Mouse (Mus musculus) E14TG2a.4 (cell line): ENCODE results near the gene Tmem238l.

ENCODE experiments used
- H3K27me3 ChIP-seq: 2 replicates; pipeline ENCODE4 v1.6.1; 2014; ENCODE audit warnings: low read length, control low read depth; ENCODE audit not compliant: insufficient read depth
- H3K36me3 ChIP-seq: 2 replicates; pipeline ENCODE4 v1.6.1; 2014; ENCODE audit warnings: low read length, control low read depth; ENCODE audit not compliant: insufficient read depth
- H3K4me1 ChIP-seq: replicated peaks from 2 replicates; pipeline ENCODE4 v1.6.1; 2014; ENCODE audit warnings: low read depth, low read length, control low read depth
- H3K4me3 ChIP-seq: replicated peaks from 2 replicates; pipeline ENCODE4 v1.5.1; 2014; ENCODE audit warnings: mild to moderate bottlenecking, low read length
- H3K9me3 ChIP-seq: 2 replicates; pipeline ENCODE4 v1.6.1; 2014; ENCODE audit warnings: low read length, control low read depth
- CTCF ChIP-seq: conservative IDR thresholded peaks from 2 replicates; pipeline ENCODE4 v1.5.1; 2014; ENCODE audit warnings: low read length
- NANOG ChIP-seq: IDR thresholded peaks from 2 replicates; pipeline ENCODE4 v1.6.1; 2014; ENCODE audit warnings: borderline replicate concordance, low read length, mixed read lengths
- POU5F1 ChIP-seq: IDR thresholded peaks from 2 replicates; pipeline ENCODE4 v1.6.1; 2014; ENCODE audit warnings: low read length, borderline replicate concordance

Tmem238l gene

DNA sequence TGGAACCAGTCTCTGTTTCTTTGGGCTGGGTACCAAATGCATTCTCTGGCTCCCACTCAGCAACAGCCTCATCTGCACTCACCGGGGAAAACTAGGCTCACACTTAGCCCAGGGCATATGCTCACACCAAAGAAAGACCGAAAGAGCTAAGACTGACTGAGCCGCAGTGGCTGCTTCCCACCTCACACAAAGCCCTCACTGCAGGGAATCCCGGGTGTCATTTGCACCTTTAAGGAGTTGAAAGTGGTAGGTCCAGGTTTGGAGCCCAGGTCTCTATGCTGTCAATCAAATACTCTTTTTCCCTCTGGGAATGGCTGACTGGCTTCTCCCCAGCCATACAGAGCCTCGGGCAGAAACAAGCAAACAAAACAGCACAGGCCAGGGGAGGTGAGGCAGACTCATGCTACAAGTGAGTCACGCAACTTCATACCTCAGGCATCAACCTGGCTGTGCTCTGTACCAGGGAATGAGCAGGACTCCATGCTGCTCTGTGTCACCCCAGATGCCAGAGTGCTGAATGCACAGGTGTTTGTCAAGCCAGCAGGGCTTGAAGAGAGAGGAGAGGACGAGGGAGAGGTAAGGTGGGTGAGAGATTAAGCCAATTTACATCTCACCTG lies 10.2 kb downstream of the Tmem238l start:
- no peak overlapping the region for H3K4me3 ChIP-seq

GRCm38 (mm10) chr11:66968575-66968974 lies 12.1 kb downstream of the Tmem238l start:
- no peak for TF ChIP-seq POU5F1
- TF ChIP-seq CTCF, result no peak
- TF ChIP-seq NANOG, result no peak
- Histone ChIP-seq H3K36me3 (no peaks in the 10 kb centered on the region), H3K4me1 (peaks cover 35% of the 10 kb centered on the region), H3K9me3 (peaks cover 29% of the 10 kb centered on the region), H3K4me3 (no peak overlapping the region), H3K27me3 (peaks cover 28% of the 10 kb centered on the region)

More for the DNA sequence above, 10.2 kb downstream of the Tmem238l start:
- Histone ChIP-seq H3K27me3 (peaks cover 38% of the 10 kb centered on the region), H3K9me3 (peaks cover 32% of the 10 kb centered on the region), H3K4me1 (peaks cover 35% of the 10 kb centered on the region), H3K36me3 (no peaks in the 10 kb centered on the region)
- TF ChIP-seq POU5F1, result no peak
- TF ChIP-seq NANOG, result peak; percentile 23; the same call in 1 of the 2 replicates

DNA sequence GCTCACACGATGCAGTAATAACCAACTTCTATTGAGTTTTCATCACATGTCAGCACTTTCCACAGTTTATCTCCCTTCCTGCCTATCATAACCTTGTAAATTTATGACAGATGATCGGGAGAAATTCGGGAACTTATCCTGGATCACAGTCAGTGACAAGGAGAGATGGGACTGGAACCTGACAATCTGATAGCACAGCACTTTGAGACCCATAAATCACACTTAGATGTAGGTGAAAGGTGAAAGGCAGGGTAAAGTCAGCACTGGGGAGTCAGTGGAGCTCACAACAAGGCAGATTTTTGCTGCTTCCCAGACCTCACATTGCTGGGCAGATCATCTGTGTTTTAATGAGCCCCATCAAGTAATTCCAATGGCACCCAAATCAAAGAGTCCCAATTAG lies 17.1 kb downstream of the Tmem238l start:
- Histone ChIP-seq H3K27me3 (peaks cover 15% of the 10 kb centered on the region; the same call in 1 of the 2 replicates), H3K9me3 (no peaks in the 10 kb centered on the region), H3K4me3 (no peak overlapping the region), H3K36me3 (no peaks in the 10 kb centered on the region), H3K4me1 (peaks cover 8% of the 10 kb centered on the region)
- TF ChIP-seq CTCF (no peak), POU5F1 (no peak), NANOG (no peak)

DNA sequence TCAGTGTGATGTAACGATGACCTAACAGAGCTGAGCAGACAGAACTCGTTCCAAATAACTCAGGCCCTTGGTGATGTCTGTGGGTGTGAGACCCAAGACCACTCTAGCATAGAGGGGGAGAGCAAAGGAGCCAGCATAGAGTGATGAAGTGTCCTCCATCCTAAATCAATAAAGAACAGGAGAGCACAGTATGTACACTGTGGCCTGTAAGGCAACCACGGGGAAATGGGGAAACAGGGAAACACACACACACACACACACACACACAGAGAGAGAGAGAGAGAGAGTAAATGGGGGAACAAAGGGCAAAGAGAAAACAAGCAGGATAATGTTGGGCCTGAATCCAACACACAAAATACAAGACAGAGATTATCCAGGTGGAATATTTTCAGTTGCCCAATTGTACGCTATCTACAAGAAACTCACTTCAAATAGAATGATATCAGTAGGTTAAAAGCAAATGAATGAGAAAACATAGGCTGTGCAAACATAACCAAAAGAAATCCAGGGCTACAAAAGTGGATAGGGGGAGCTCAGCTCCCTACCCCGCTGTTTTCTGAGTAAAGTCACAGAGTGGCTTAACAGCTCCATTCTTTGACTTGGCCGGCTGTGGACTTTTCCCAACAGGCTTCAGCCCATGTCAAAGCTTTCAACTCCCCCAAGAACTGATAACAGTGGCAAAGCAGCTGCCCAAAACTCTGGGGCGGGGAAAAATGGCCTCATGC lies 19.3 kb downstream of the Tmem238l start:
- Histone ChIP-seq H3K4me3 (no peak overlapping the region), H3K9me3 (no peaks in the 10 kb centered on the region), H3K36me3 (no peaks in the 10 kb centered on the region), H3K27me3 (peaks cover 6% of the 10 kb centered on the region; the same call in 1 of the 2 replicates), H3K4me1 (peaks cover 1% of the 10 kb centered on the region; the same call in 1 of the 2 replicates)
- TF ChIP-seq NANOG (no peak), CTCF (no peak), POU5F1 (no peak)

DNA sequence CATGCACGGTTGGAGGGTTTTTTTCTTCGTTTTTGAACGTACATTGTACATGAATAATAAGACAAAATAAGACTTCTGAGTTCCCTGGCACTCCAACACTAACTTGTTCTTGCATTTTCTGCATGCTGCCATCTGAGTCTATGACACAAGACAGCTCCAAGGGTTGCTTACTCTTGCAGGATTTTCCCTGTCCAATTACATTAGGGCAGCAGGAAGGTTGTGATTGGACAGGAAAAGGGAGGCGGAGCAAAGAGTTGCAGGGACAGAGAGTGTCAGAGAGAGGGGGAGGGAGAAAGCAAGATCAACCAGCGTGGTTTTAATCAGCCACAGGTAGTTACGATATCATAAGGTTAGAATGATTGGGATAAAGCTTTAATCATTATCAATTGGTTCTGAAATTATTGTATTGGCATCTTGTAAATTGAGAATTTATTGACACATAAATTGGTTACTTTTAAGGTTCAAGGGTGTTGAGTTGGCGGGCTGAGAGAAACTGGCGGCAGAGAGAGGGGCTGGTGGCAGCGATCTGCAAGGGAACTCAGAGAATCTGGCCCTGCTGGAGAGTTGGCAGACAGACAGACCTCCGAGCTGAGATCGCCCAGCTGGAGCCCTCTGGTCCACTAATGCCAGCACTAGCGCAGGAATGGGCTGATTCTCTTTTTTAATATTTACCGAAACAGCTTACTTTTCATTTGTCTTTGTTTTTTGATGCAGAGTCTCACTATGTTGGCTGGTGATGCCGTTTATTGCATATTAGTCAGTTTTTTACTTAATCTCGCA lies 25.1 kb downstream of the Tmem238l start:
- Histone ChIP-seq H3K4me3 (peak overlapping the region; percentile 53; the same call in 1 of the 2 replicates), H3K4me1 (peaks cover 50% of the 10 kb centered on the region), H3K36me3 (no peaks in the 10 kb centered on the region), H3K9me3 (no peaks in the 10 kb centered on the region), H3K27me3 (no peaks in the 10 kb centered on the region)
- TF ChIP-seq POU5F1 (no peak), CTCF (no peak), NANOG (no peak)

DNA sequence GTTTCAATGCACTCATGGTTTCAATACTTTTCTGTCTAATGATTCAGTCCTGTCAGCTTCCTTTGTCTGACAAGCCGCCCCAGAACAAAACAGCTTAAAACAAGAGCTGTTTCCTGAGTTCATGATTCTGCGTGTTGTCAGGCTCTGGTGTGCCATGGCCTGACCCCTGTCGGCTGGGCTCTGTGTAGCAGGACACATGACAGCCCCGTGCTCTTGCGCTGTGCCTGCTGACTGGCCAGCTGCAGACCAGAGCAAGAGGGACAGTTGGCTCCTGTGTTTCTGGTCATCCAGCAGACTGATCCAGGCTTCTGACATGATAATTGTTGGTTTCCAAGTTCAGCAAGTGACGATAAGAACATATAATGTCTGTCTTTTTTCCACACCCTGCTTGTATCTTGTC lies 26.4 kb downstream of the Tmem238l start:
- Histone ChIP-seq H3K4me1 (peaks cover 50% of the 10 kb centered on the region), H3K9me3 (no peaks in the 10 kb centered on the region), H3K36me3 (no peaks in the 10 kb centered on the region), H3K4me3 (no peak overlapping the region), H3K27me3 (no peaks in the 10 kb centered on the region)
- no peak for TF ChIP-seq POU5F1
- TF ChIP-seq CTCF, result 0 out of 2 replicates have a peak, but pooled peaks have one; percentile 16

GRCm38 (mm10) chr11:66983422-66984164 lies 27.2 kb downstream of the Tmem238l start:
- no peak for TF ChIP-seq POU5F1
- TF ChIP-seq CTCF, result no peak
- TF ChIP-seq NANOG, result no peak
- Histone ChIP-seq H3K4me1 (peaks cover 50% of the 10 kb centered on the region), H3K27me3 (no peaks in the 10 kb centered on the region), H3K9me3 (no peaks in the 10 kb centered on the region), H3K4me3 (no peak overlapping the region), H3K36me3 (no peaks in the 10 kb centered on the region)
